Mouse (Mus musculus) erythroblast, embryonic 14.5 days (primary cell): Measurements from ENCODE around the gene 4933427D14Rik. TPM values are rescaled to one million over a fixed set of nuclear protein-coding genes. Genes with fewer than 3 reads are reported as not detected.

Experiments used
- H3K27me3 ChIP-seq: 2 replicates; pipeline ENCODE4 v1.6.1; 2012; ENCODE audit warnings: inconsistent platforms; ENCODE audit not compliant: control insufficient read depth
- H3K36me3 ChIP-seq: 2 replicates; pipeline ENCODE4 v1.6.1; 2012; ENCODE audit warnings: mild to moderate bottlenecking, inconsistent platforms; ENCODE audit not compliant: control insufficient read depth
- H3K4me1 ChIP-seq: 2 replicates; pipeline ENCODE4 v1.6.1; 2012; ENCODE audit warnings: inconsistent platforms; ENCODE audit not compliant: control insufficient read depth
- H3K4me3 ChIP-seq: replicated peaks from 2 replicates; pipeline ENCODE3; 2012; ENCODE audit warnings: moderate library complexity, mild to moderate bottlenecking, inconsistent platforms
- H3K9me3 ChIP-seq: 2 replicates; pipeline ENCODE4 v1.6.1; 2012; ENCODE audit warnings: low read length, inconsistent platforms, mixed read lengths; ENCODE audit not compliant: control insufficient read depth
- GATA1 ChIP-seq: IDR thresholded peaks from 2 replicates; pipeline ENCODE4 v1.6.1; 2012; ENCODE audit warnings: low read length, inconsistent platforms, mixed read lengths
- TAL1 ChIP-seq: IDR thresholded peaks from 3 replicates; pipeline ENCODE4 v1.6.1; 2012; ENCODE audit warnings: low read length, inconsistent platforms, mixed read lengths
- polyA plus RNA-seq: library from polyadenylated mRNA; stranded (reverse); fragments of >175 nt; gene quantifications from 2 replicates; pipeline ENCODE4 v1.2.3, GENCODE M21; 2012

Gene 4933427D14Rik
- polyA plus RNA-seq, 1 experiment = 0.05 TPM

DNA sequence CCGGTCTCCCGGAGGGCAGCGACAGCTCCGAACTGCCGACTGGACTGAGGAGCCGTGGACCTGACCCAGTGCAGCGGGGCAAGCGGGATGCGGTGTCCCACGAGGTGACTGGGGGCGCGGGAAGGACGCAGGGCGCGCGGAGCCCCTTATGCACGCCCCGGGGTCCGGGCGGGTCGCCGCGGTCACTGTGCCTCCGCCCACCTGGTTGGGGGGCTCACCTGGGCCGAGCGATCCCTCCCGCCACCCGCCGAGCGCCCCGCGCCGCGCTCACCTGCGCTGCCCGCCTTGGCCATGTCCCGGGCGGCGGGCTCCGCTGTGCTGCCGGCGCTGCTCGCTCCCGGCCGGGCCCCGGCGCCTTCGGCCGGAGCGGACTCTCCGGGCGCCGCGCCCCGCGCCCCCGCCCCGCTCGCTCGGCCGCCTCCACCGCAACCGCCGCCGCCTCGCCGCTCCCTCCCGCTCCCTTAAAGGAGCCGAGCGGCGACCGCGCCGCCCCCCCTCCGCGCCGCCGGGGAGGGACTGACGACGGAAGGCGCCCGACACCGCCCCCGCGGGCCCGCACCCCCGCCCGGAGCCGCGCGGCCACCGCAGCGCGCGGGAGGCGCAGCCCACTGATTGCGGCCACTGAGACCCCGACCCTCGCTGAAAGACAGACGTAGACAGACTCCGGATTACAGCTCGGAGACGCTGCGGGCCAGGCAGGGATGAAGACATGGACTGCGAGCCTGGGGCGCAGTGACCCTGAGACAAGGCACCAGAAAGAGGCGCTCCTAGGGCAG, 71.7 kb downstream of the 4933427D14Rik start, which contains the start of gene Pitpnm3:
TSS of gene Pitpnm3 (minus strand) at position 396 of the 776 bp plus-strand sequence.
- TF ChIP-seq GATA1 = no peak
- TF ChIP-seq TAL1 = no peak
- Histone ChIP-seq H3K4me1 (no peaks in the 10 kb centered on the region), H3K27me3 (peaks cover 61% of the 10 kb centered on the region), H3K4me3 (no peak within 1 kb of the TSS), H3K36me3 (no peaks in the 10 kb centered on the region), H3K9me3 (no peaks in the 10 kb centered on the region)

DNA sequence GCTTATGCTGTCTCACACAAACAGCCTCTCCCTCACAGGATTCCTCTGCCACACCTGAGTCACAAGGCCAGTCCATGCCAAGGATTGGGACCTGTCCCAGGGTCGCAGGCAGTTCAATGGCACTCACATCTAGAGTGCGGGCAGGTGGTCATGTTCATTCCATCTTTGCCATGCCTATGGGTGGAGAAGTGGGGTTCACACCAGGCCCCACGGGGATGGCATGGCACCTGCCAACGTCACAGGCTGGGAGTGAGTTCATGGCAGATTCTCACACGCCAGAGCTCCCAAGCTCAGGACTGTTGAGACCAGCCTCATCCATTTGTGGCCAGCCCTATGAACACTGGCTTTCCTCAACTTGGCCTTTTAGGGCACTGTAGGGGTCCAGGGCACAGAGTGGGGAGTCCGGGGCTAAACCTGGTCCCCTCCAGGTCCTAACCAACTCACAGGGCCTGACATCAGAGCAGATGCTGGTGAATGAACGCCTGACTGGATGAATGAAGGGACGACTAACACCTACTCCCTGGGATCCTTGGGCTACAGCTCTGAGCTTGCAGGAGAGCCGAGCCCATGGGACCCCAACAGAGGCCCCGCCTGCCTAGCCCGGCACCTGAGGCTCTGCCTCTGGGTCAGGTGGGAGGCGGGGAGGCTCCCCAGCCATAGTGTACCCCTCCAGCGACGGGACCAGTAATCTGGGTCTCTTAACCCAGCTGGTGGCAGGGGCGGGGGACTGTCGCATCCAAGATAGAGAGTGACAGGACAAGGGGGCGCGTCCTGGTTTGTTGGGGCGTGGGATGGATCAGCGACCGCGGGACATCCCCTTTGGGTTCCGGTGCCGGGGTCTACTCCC, 72.5 kb downstream of the 4933427D14Rik start:
- peaks cover 61% of the 10 kb centered on the region for H3K27me3 ChIP-seq
- no peaks in the 10 kb centered on the region for H3K36me3 ChIP-seq
- H3K4me1 ChIP-seq = no peaks in the 10 kb centered on the region
- no peak for TF ChIP-seq TAL1
- no peak for TF ChIP-seq GATA1
- H3K4me3 ChIP-seq = no peak overlapping the region
- no peaks in the 10 kb centered on the region for H3K9me3 ChIP-seq

DNA sequence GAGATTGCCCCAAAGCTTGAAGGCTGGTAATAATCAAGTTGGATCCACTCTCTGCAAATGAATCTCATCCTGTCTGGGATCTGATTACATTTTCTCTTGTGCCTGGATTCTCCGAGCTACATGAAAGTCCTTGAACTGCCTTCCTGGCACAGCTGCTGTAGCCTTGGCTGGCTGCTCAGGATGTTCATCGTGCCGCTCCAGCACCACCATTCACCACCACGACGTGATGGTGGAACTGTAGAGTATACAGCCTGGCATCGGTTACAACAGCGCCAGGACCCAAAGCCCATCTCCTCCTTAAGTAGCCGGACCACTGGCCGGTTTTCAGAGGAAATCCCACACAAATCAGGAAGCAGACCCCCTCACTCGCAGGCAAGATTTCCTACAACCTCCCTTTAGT, 74.2 kb downstream of the 4933427D14Rik start:
- Histone ChIP-seq H3K36me3 (no peaks in the 10 kb centered on the region), H3K9me3 (no peaks in the 10 kb centered on the region), H3K4me3 (no peak overlapping the region), H3K27me3 (peaks cover 59% of the 10 kb centered on the region), H3K4me1 (no peaks in the 10 kb centered on the region)
- TF ChIP-seq TAL1 (no peak), GATA1 (no peak)

DNA sequence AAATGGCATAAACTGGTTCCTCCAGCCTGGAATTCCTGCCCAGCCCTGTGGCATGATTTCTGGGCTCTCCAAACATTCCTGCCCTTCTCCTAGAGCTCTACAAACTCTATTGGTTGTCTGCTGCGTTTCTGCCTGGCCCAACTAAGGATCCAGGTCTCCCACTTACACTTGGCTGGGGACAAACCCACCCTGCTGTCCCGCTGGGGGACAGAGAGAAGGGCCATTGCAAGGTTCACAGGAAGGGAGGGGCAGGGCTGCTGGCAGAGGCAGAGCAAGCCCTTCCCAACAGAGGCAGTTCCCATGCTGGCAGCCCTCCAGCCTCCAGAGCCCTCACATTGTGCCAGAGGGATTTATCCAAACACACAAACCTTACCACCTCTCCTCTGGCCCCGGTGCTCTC, 75.0 kb downstream of the 4933427D14Rik start:
- Histone ChIP-seq H3K4me3 (no peak overlapping the region), H3K36me3 (no peaks in the 10 kb centered on the region), H3K9me3 (no peaks in the 10 kb centered on the region), H3K27me3 (peaks cover 51% of the 10 kb centered on the region), H3K4me1 (no peaks in the 10 kb centered on the region)
- TF ChIP-seq TAL1 (no peak), GATA1 (no peak)

DNA sequence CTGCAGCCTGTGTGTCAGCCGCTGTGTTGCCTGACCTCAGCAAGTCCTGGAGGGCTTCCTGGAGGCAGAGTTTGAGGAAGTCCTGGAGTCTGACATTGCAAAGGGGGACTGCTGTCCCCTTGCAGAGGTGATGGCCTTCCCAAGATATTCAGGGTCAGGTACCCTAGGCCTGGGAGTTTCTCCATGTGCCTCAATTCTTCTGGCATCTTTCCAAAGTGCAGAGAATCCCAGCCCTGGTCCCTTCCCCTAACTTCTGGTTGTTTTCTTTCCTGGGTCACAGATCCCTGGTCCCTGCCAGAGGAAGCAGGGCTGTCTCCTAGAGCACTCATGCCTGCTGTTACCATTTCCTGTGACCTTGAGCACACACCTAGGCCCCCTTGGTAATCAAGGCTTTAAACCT, 75.6 kb downstream of the 4933427D14Rik start:
- H3K4me1 ChIP-seq = no peaks in the 10 kb centered on the region
- H3K27me3 ChIP-seq = peaks cover 46% of the 10 kb centered on the region
- TF ChIP-seq GATA1 (no peak), TAL1 (no peak)
- H3K36me3 ChIP-seq = no peaks in the 10 kb centered on the region
- H3K9me3 ChIP-seq = no peaks in the 10 kb centered on the region
- no peak overlapping the region for H3K4me3 ChIP-seq

DNA sequence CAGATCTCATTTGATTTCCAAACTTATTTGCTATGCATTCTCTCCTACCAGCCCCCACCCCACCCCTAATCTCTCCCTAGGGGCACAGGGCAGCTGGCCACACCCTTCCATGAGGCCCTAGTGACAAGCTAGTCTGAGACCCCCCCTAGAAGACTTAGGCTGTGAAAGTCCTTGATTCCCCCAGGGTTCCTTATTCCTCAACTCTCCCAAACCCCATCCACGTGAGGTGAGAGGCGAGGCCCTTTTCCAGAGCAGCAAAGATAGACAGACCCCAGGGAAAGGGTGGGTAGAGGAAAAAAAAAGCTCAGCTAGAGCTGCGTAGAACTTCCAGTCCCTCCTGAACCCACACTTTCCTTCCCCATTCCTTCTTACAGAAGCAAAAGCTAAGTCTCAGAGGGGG, 76.4 kb downstream of the 4933427D14Rik start:
- peaks cover 38% of the 10 kb centered on the region for H3K27me3 ChIP-seq
- no peak for TF ChIP-seq GATA1
- no peak for TF ChIP-seq TAL1
- no peaks in the 10 kb centered on the region for H3K36me3 ChIP-seq
- H3K4me3 ChIP-seq = no peak overlapping the region
- H3K9me3 ChIP-seq = no peaks in the 10 kb centered on the region
- no peaks in the 10 kb centered on the region for H3K4me1 ChIP-seq

DNA sequence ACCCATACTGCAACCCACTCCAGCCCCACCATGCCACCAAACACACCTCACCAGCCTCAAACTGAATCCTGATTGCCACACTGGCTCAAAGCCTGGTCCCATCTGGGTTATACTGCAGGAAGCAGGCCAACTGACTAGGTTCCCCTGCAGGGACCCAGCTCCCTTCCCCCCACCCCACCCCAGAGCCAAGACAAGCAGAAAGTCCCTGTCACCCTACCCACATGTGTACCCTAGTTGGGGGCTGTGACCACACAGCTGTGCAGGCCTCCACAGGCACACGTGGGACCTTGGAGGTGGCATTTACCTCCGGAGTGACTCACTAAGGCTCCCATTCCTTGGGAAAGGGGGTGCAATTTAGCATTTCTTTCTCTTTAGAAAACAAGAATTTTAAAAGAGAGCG, 76.8 kb downstream of the 4933427D14Rik start:
- Histone ChIP-seq H3K4me1 (no peaks in the 10 kb centered on the region), H3K27me3 (peaks cover 33% of the 10 kb centered on the region), H3K4me3 (no peak overlapping the region), H3K9me3 (no peaks in the 10 kb centered on the region), H3K36me3 (no peaks in the 10 kb centered on the region)
- TF ChIP-seq GATA1 (no peak), TAL1 (no peak)

DNA sequence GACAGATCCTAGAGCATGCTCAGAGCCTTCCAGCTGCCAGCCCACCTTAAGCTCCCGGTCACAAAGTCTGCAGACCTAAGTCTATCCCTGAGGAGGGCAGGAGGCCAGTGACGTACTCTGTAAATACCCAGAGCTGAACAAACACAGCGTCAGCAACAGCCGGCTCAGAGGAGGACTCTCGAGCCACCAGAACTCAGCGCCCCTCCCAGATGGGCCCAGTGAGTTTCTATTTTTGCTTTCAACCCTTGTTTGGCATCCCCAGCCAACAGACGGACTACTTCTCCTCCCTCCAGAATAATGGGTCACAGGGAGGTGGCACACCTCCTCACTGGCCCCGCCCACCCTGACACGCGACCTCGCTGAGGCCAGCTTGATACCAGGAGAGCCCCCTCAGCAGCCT, 77.2 kb downstream of the 4933427D14Rik start:
- Histone ChIP-seq H3K4me3 (no peak overlapping the region), H3K27me3 (peaks cover 29% of the 10 kb centered on the region), H3K36me3 (no peaks in the 10 kb centered on the region), H3K4me1 (no peaks in the 10 kb centered on the region), H3K9me3 (no peaks in the 10 kb centered on the region)
- no peak for TF ChIP-seq GATA1
- TF ChIP-seq TAL1 = no peak
